Mouse (Mus musculus): ENCODE data around the gene Il5ra. TPM values are rescaled to one million over a fixed set of nuclear protein-coding genes. Genes with fewer than 3 reads are reported as not detected.
A peak's percentile ranks its signal among the peaks of the same experiment; 100 is the strongest.

The Il5ra gene
- polyA plus RNA-seq, 1 experiment from 2014 or later: not detected

GRCm38 (mm10) chr6:106727703-106728102, 21.1 kb downstream of the Il5ra start:
- WGBS: 91% methylated on average over 1 of the region's 1 CpGs
- no peaks in the 10 kb centered on the region for H3K4me1 ChIP-seq
- H3K27me3 ChIP-seq (replicated peaks): no peaks in the 10 kb centered on the region
- H3K9ac ChIP-seq: no peak overlapping the region
- H3K4me3 ChIP-seq: no peak overlapping the region
- no peak for ATAC-seq (ENCODE audit: low FRiP score, low read depth)
- H3K36me3 ChIP-seq: no peaks in the 10 kb centered on the region
- H3K4me2 ChIP-seq (replicated peaks): no peak overlapping the region
- H3K9me3 ChIP-seq: no peaks in the 10 kb centered on the region
- no peak overlapping the region for H3K27ac ChIP-seq

GRCm38 (mm10) chr6:106726078-106726477, 22.8 kb downstream of the Il5ra start:
- no peaks in the 10 kb centered on the region for H3K4me1 ChIP-seq
- no peak for ATAC-seq (ENCODE audit: low FRiP score, low read depth)
- no peak overlapping the region for H3K27ac ChIP-seq
- H3K36me3 ChIP-seq: no peaks in the 10 kb centered on the region
- H3K4me2 ChIP-seq (replicated peaks): no peak overlapping the region
- H3K9ac ChIP-seq: no peak overlapping the region
- H3K27me3 ChIP-seq (replicated peaks): no peaks in the 10 kb centered on the region
- H3K9me3 ChIP-seq: no peaks in the 10 kb centered on the region
- no peak overlapping the region for H3K4me3 ChIP-seq
- WGBS: 87% methylated on average over 6 of the region's 6 CpGs

GRCm38 (mm10) chr6:106725642-106726041, 23.2 kb downstream of the Il5ra start:
- Histone ChIP-seq H3K4me2 (replicated peaks) (no peak overlapping the region), H3K4me1 (no peaks in the 10 kb centered on the region), H3K27me3 (replicated peaks) (no peaks in the 10 kb centered on the region), H3K36me3 (no peaks in the 10 kb centered on the region), H3K9ac (no peak overlapping the region), H3K27ac (no peak overlapping the region), H3K9me3 (no peaks in the 10 kb centered on the region), H3K4me3 (no peak overlapping the region)
- 89% methylated on average over 4 of the region's 4 CpGs for WGBS
- ATAC-seq (ENCODE audit: low FRiP score, low read depth): no peak

- H3K9ac ChIP-seq: no peak overlapping the region
- no peak overlapping the region for H3K4me3 ChIP-seq
- ATAC-seq (ENCODE audit: low FRiP score, low read depth): no peak
- H3K9me3 ChIP-seq: no peaks in the 10 kb centered on the region
- no peaks in the 10 kb centered on the region for H3K27me3 ChIP-seq (replicated peaks)
- H3K36me3 ChIP-seq: no peaks in the 10 kb centered on the region
- no peaks in the 10 kb centered on the region for H3K4me1 ChIP-seq
- H3K27ac ChIP-seq: no peak overlapping the region
- no peak overlapping the region for H3K4me2 ChIP-seq (replicated peaks)
- 50% methylated on average over 3 of the region's 3 CpGs for WGBS
Measured at GRCm38 (mm10) chr6:106705506-106706035, 43.3 kb downstream of the Il5ra start.

- Histone ChIP-seq H3K4me3 (no peak overlapping the region), H3K27me3 (replicated peaks) (no peaks in the 10 kb centered on the region), H3K9ac (no peak overlapping the region), H3K4me1 (no peaks in the 10 kb centered on the region), H3K4me2 (replicated peaks) (no peak overlapping the region), H3K36me3 (no peaks in the 10 kb centered on the region), H3K9me3 (no peaks in the 10 kb centered on the region), H3K27ac (no peak overlapping the region)
- 71% methylated on average over 3 of the region's 3 CpGs for WGBS
- ATAC-seq (ENCODE audit: low FRiP score, low read depth): no peak
Measured at GRCm38 (mm10) chr6:106701931-106702330, 46.9 kb downstream of the Il5ra start.

- 83% methylated on average over 8 of the region's 8 CpGs for WGBS
- H3K4me2 ChIP-seq (replicated peaks): no peak overlapping the region
- no peak overlapping the region for H3K27ac ChIP-seq
- H3K36me3 ChIP-seq: no peaks in the 10 kb centered on the region
- no peaks in the 10 kb centered on the region for H3K4me1 ChIP-seq
- no peaks in the 10 kb centered on the region for H3K9me3 ChIP-seq
- H3K4me3 ChIP-seq: no peak overlapping the region
- H3K9ac ChIP-seq: no peak overlapping the region
- no peaks in the 10 kb centered on the region for H3K27me3 ChIP-seq (replicated peaks)
- no peak for ATAC-seq (ENCODE audit: low FRiP score, low read depth)
Measured at GRCm38 (mm10) chr6:106675581-106675980, 73.3 kb downstream of the Il5ra start.

GRCm38 (mm10) chr6:106663780-106664651, 84.8 kb downstream of the Il5ra start:
- H3K4me1 ChIP-seq: no peaks in the 10 kb centered on the region
- WGBS: 41% methylated on average over 6 of the region's 6 CpGs
- H3K27ac ChIP-seq: no peak overlapping the region
- ATAC-seq (ENCODE audit: low FRiP score, low read depth): peak; percentile 58; the same call in 1 of the 2 replicates
- H3K9ac ChIP-seq: no peak overlapping the region
- no peaks in the 10 kb centered on the region for H3K36me3 ChIP-seq
- H3K4me2 ChIP-seq (replicated peaks): no peak overlapping the region
- no peaks in the 10 kb centered on the region for H3K9me3 ChIP-seq
- H3K27me3 ChIP-seq (replicated peaks): no peaks in the 10 kb centered on the region
- H3K4me3 ChIP-seq: no peak overlapping the region

Other genes with a start within 250 kb of the Il5ra start
- 61.6 and 72.9 TPM in 2 replicates for gene Trnt1, start 20.1 kb upstream of the Il5ra start, polyA plus RNA-seq (2016; fragmentation: Nextera tagmentation; extraction: Ambion mirVana)
- 54.0 and 58.5 TPM in 2 replicates for gene Crbn, start 51.0 kb upstream of the Il5ra start, polyA plus RNA-seq (2016; fragmentation: Nextera tagmentation; extraction: Ambion mirVana)

Measured in neural tube, embryonic 12.5 days (tissue).